Mouse (Mus musculus) CH12.LX (cell line): Measurements from ENCODE around the gene Pcx. TPM values are rescaled to one million over a fixed set of nuclear protein-coding genes. Genes with fewer than 3 reads are reported as not detected.

Experiments
- DNase-seq: peaks from one replicate; pipeline ENCODE4 v3.0.0-alpha.2; 2013; ENCODE audit errors: extremely low read depth
- H3K27ac ChIP-seq: 2 replicates; pipeline ENCODE4 v1.5.1; 2012; ENCODE audit warnings: low read depth, mild to moderate bottlenecking, control low read depth, moderate library complexity; ENCODE audit not compliant: insufficient read depth
- H3K27me3 ChIP-seq: replicated peaks from 2 replicates; pipeline ENCODE3; 2012; ENCODE audit warnings: inconsistent platforms
- H3K36me3 ChIP-seq, 2 experiments: replicated peaks in 1 of 2; 2 replicates each; pipeline versions ENCODE3 to v1.6.1; 2012; ENCODE audit warnings: inconsistent platforms in 1 of 2, low read length in 1 of 2, mild to moderate bottlenecking in 1 of 2, mixed read lengths in 1 of 2, moderate library complexity in 1 of 2; ENCODE audit not compliant: control insufficient read depth in 1 of 2, insufficient read depth in 1 of 2
- H3K4me1 ChIP-seq, 2 experiments: 2 replicates each; pipeline ENCODE4 v1.6.1; 2012; ENCODE audit warnings: inconsistent platforms in 1 of 2, moderate library complexity in 1 of 2; ENCODE audit not compliant: insufficient read depth in 2 of 2, control insufficient read depth in 1 of 2
- H3K4me2 ChIP-seq: 2 replicates; pipeline ENCODE4 v1.6.1; 2012; ENCODE audit warnings: low read depth, mild to moderate bottlenecking, control low read depth; ENCODE audit not compliant: poor library complexity, insufficient read depth, severe bottlenecking
- H3K4me3 ChIP-seq, 3 experiments: fragments of 150-350 bp in 1 of 3; sonication (generic) in 1 of 3; replicated peaks in 1 of 3; 2 replicates each; pipeline versions ENCODE3 to v1.5.1; 2011 to 2012; ENCODE audit warnings: low read depth in 2 of 3, low read length in 2 of 3, mild to moderate bottlenecking in 2 of 3, moderate library complexity in 2 of 3, control low read depth in 1 of 3, improper control_type of control experiment in 1 of 3, inconsistent platforms in 1 of 3, mixed read lengths in 1 of 3; ENCODE audit not compliant: poor library complexity in 1 of 3
- H3K79me2 ChIP-seq: replicated peaks from 2 replicates; pipeline ENCODE4 v1.6.1; 2012; ENCODE audit warnings: mild to moderate bottlenecking, moderate library complexity; ENCODE audit not compliant: control insufficient read depth, poor library complexity, insufficient read depth, severe bottlenecking; ENCODE audit errors: extremely low read depth
- H3K9ac ChIP-seq: 2 replicates; pipeline ENCODE4 v1.6.1; 2012; ENCODE audit warnings: low read depth, mild to moderate bottlenecking, control low read depth, moderate library complexity; ENCODE audit not compliant: insufficient read depth
- H3K9me3 ChIP-seq: replicated peaks from 2 replicates; pipeline ENCODE3; 2012; ENCODE audit warnings: low read length, inconsistent platforms, mixed read lengths
- CHD1 ChIP-seq: IDR thresholded peaks from 2 replicates; pipeline ENCODE4 v1.6.1; 2012; ENCODE audit warnings: low read depth, low read length, improper control_type of control experiment, inconsistent platforms
- CHD2 ChIP-seq: IDR thresholded peaks from 2 replicates; pipeline ENCODE4 v1.6.1; 2011; ENCODE audit warnings: low read length, improper control_type of control experiment
- CTCF ChIP-seq, 2 experiments: IDR thresholded peaks in 1 of 2; conservative IDR thresholded peaks in 1 of 2; 2 replicates each; pipeline ENCODE4 v1.5.1; 2011 to 2012; ENCODE audit warnings: low read depth in 2 of 2, low read length in 2 of 2, improper control_type of control experiment in 1 of 2, inconsistent platforms in 1 of 2, mild to moderate bottlenecking in 1 of 2, moderate library complexity in 1 of 2
- ELF1 ChIP-seq: IDR thresholded peaks from 2 replicates; pipeline ENCODE4 v1.6.1; 2014; ENCODE audit warnings: low read depth, mild to moderate bottlenecking, inconsistent platforms, low read length, improper control_type of control experiment
- EP300 ChIP-seq: IDR thresholded peaks from 2 replicates; pipeline ENCODE4 v1.6.1; 2011; ENCODE audit warnings: low read length, improper control_type of control experiment
- IRF4 ChIP-seq: IDR thresholded peaks from 2 replicates; pipeline ENCODE4 v1.6.1; 2014; ENCODE audit warnings: low read depth, mild to moderate bottlenecking, inconsistent platforms, low read length, improper control_type of control experiment
- JUN ChIP-seq: IDR thresholded peaks from 2 replicates; pipeline ENCODE4 v1.6.1; 2011; ENCODE audit warnings: low read depth, mild to moderate bottlenecking, low read length, improper control_type of control experiment, moderate library complexity; ENCODE audit not compliant: insufficient read depth
- KAT2A ChIP-seq: IDR thresholded peaks from 2 replicates; pipeline ENCODE4 v1.6.1; 2012; ENCODE audit warnings: low read length, improper control_type of control experiment, inconsistent platforms; ENCODE audit not compliant: insufficient replicate concordance
- MAFK ChIP-seq: IDR thresholded peaks from 2 replicates; pipeline ENCODE4 v1.6.1; 2011; ENCODE audit warnings: low read length, improper control_type of control experiment; ENCODE audit not compliant: insufficient replicate concordance
- MEF2A ChIP-seq: IDR thresholded peaks from 2 replicates; pipeline ENCODE4 v1.6.1; 2014; ENCODE audit warnings: low read depth, mild to moderate bottlenecking, inconsistent platforms, low read length, improper control_type of control experiment, borderline replicate concordance
- MXI1 ChIP-seq: IDR thresholded peaks from 2 replicates; pipeline ENCODE4 v1.6.1; 2011; ENCODE audit warnings: mild to moderate bottlenecking, low read depth, low read length, improper control_type of control experiment
- MYC ChIP-seq: IDR thresholded peaks from 2 replicates; pipeline ENCODE4 v1.6.1; 2011; ENCODE audit warnings: low read depth, mild to moderate bottlenecking, improper control_type of control experiment, low read length
- NELFE ChIP-seq: IDR thresholded peaks from 2 replicates; pipeline ENCODE4 v1.6.1; 2011; ENCODE audit warnings: low read depth, low read length, improper control_type of control experiment
- POLR2A ChIP-seq: IDR thresholded peaks from 2 replicates; pipeline ENCODE4 v1.6.1; 2011; ENCODE audit warnings: low read depth, mild to moderate bottlenecking, improper control_type of control experiment, low read length
- SMC3 ChIP-seq: IDR thresholded peaks from 2 replicates; pipeline ENCODE4 v1.6.1; 2011; ENCODE audit warnings: low read depth, low read length, improper control_type of control experiment
- USF1 ChIP-seq: IDR thresholded peaks from 2 replicates; pipeline ENCODE4 v1.6.1; 2014; ENCODE audit warnings: low read depth, mild to moderate bottlenecking, inconsistent platforms, low read length, improper control_type of control experiment
- ZC3H11A ChIP-seq: IDR thresholded peaks from 2 replicates; pipeline ENCODE4 v1.6.1; 2012; ENCODE audit warnings: low read depth, mild to moderate bottlenecking, inconsistent platforms, low read length, improper control_type of control experiment
- ZKSCAN1 ChIP-seq: IDR thresholded peaks from 2 replicates; pipeline ENCODE4 v1.6.1; 2012; ENCODE audit warnings: low read depth, inconsistent platforms, low read length, improper control_type of control experiment, borderline replicate concordance
- ZMIZ1 ChIP-seq: IDR thresholded peaks from 2 replicates; pipeline ENCODE4 v1.6.1; 2012; ENCODE audit warnings: low read depth, mild to moderate bottlenecking, inconsistent platforms, low read length, improper control_type of control experiment
- ZNF384 ChIP-seq: IDR thresholded peaks from 2 replicates; pipeline ENCODE4 v1.6.1; 2012; ENCODE audit warnings: low read depth, low read length, improper control_type of control experiment, inconsistent platforms
- dilution Hi-C: fragments of 300-500 bp; cut with MboI; formaldehyde crosslinking; loops from 2 replicates; pipeline ENCODE4 v1.14.3; 2020; ENCODE audit warnings: low sequenced_read_pairs; ENCODE audit not compliant: extremely low pct_unique_long_range_greater_than_20kb, extremely low pct_ligation_motif_present
- in situ Hi-C: fragments of 300-500 bp; cut with MboI; formaldehyde crosslinking; loops from 3 replicates; pipeline ENCODE4 v1.14.3; 2019; ENCODE audit warnings: low sequenced_read_pairs, low pct_ligation_motif_present, low pct_unique_long_range_greater_than_20kb, mixed read lengths
- polyA plus RNA-seq: library from polyadenylated mRNA; unstranded; fragments of >175 nt; gene quantifications from 2 replicates; pipeline ENCODE4 v1.2.1, GENCODE M21; 2012; ENCODE audit warnings: low read depth; ENCODE audit not compliant: insufficient read length
- total RNA-seq, 2 experiments: library from RNA; depleted of rRNA; stranded (reverse); fragments of 300-350 nt in 1 of 2; fragments of >200 nt in 1 of 2; gene quantifications; 2 replicates each; pipeline ENCODE4 v1.2.3; 2012 to 2014

The Pcx gene
- total and polyA plus RNA-seq, 3 experiments = 7.7 to 14.2 (median 10.7) TPM

DNA sequence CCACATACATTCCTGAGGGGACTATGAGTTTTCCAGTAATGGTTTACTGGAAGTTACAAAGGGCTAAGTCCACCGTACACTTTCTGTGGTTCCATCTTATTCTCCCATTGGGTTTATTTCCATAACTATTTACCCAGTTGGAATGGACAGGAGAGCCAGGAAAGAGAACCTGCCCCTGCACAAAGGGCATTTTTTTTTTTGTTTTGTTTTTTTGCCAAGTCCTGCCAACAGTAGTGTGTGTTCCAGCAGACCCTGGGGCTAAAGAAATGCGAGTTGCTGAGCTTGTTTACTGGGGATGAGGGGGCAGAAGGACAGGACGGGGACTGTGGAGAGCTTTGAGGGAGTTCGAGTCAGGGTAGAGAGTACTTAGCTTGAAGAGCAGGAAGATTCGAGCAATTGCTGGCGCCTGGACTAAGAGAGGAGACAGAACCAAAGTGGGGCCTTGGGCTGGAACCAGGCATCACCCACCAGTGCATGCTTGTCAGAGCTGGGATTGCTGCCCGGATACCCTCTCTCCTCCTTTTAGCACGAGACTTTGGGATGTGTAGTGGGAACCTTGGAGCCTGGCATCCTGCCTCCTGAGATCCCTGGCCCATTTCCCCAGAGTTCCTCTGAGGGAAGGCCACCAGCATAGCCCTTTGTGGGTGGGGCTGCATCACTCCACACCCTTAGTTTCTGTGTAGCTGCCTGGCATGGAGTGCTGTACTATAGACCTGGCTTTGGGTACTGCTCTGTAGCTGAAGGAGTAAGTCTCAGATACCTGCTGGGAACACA, 47.7 kb downstream of the Pcx start:
- no peak overlapping the region for H3K9ac ChIP-seq
- dilution Hi-C loops (no loop called here), in situ Hi-C loops (no loop called here)
- no peaks in the 10 kb centered on the region for H3K36me3 ChIP-seq
- no peak overlapping the region for H3K4me3 ChIP-seq
- H3K4me2 ChIP-seq = no peak overlapping the region
- no peaks in the 10 kb centered on the region for H3K27me3 ChIP-seq
- no peak for DNase-seq
- H3K9me3 ChIP-seq = no peaks in the 10 kb centered on the region
- no peak overlapping the region for H3K27ac ChIP-seq
- H3K79me2 ChIP-seq = no peaks in the 10 kb centered on the region
- no peak for TF ChIP-seq KAT2A
- TF ChIP-seq MEF2A = no peak
- TF ChIP-seq POLR2A = no peak
- no peak for TF ChIP-seq IRF4
- TF ChIP-seq MAFK = no peak
- no peak for TF ChIP-seq ZKSCAN1
- no peak for TF ChIP-seq ZC3H11A
- no peak for TF ChIP-seq SMC3
- TF ChIP-seq USF1 = no peak
- no peak for TF ChIP-seq JUN
- no peak for TF ChIP-seq MXI1
- TF ChIP-seq CHD2 = no peak
- TF ChIP-seq ZMIZ1 = no peak
- no peak for TF ChIP-seq CHD1
- TF ChIP-seq MYC = no peak
- TF ChIP-seq CTCF (conservative IDR thresholded peaks at IDR 0.05 in 1 of 2, IDR thresholded peaks at IDR 0.05 in 1 of 2; ENCODE audit: low read depth in 2 of 2, low read length in 2 of 2) = no peak
- no peak for TF ChIP-seq NELFE
- TF ChIP-seq EP300 = no peak
- TF ChIP-seq ELF1 = no peak
- H3K4me1 ChIP-seq = peaks cover 0 to 10% of the 10 kb centered on the region in 2 experiments; a peak in 2 of 4 replicates

DNA sequence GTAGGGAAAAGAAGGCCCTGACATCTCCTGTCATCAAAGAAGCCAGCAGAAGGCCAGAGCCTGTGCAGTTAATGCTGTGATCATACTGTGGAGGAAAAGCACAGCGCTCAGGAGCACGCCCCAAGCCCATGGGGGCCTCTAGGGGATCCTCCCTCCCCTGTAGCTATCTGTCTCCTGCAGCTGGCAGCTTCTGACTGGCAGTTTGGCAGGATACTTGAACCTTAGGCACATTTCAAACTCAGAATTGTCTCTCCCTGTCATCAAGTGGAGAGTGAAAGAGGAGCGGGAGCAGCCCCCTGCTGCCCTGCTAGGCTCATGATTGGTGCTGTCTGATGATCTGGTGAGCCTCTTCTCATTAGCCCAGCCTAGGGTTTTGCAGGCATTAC, 48.3 kb downstream of the Pcx start:
- peaks cover 0 to 10% of the 10 kb centered on the region in 2 experiments; a peak in 2 of 4 replicates for H3K4me1 ChIP-seq
- H3K27me3 ChIP-seq = no peaks in the 10 kb centered on the region
- dilution Hi-C loops = no loop called here
- no peak overlapping the region for H3K9ac ChIP-seq
- H3K36me3 ChIP-seq = no peaks in the 10 kb centered on the region
- TF ChIP-seq ZNF384 = no peak
- TF ChIP-seq, all 38 proteins: peak for 0
- Histone ChIP-seq H3K27ac (no peak overlapping the region), H3K4me2 (no peak overlapping the region), H3K9me3 (no peaks in the 10 kb centered on the region), H3K4me3 (no peak overlapping the region), H3K79me2 (no peaks in the 10 kb centered on the region)
- no peak for DNase-seq
- in situ Hi-C loops = no loop called here
